Mouse (Mus musculus): Measurements from ENCODE around the gene Gm28778. TPM values are rescaled to one million over a fixed set of nuclear protein-coding genes. Genes with fewer than 3 reads are reported as not detected.

Gm28778 gene
- polyA plus RNA-seq, 1 experiment from 2014 or later = not detected

Other genes starting within 250 kb of the Gm28778 start
- gene Mstn, start 235.5 kb upstream of the Gm28778 start, polyA plus RNA-seq (2015; fragmentation: Nextera tagmentation; extraction: Ambion mirVana) = 0.21 and 0.59 TPM in 2 replicates
- gene 1700019A02Rik, start 109.5 kb upstream of the Gm28778 start, polyA plus RNA-seq (2015; fragmentation: Nextera tagmentation; extraction: Ambion mirVana) = not detected in 2 replicates
- 8.4 and 9.0 TPM in 2 replicates for gene Pms1, start 93 bp upstream of the Gm28778 start, polyA plus RNA-seq (2015; fragmentation: Nextera tagmentation; extraction: Ambion mirVana)
- gene Ormdl1, start within 50 bp of the Gm28778 start, polyA plus RNA-seq (2015; fragmentation: Nextera tagmentation; extraction: Ambion mirVana) = 48.8 and 50.4 TPM in 2 replicates
- 18.4 and 19.2 TPM in 2 replicates for gene Osgepl1, start 16.5 kb downstream of the Gm28778 start, polyA plus RNA-seq (2015; fragmentation: Nextera tagmentation; extraction: Ambion mirVana)
- gene Asdurf, start 55.5 kb downstream of the Gm28778 start, polyA plus RNA-seq (2015; fragmentation: Nextera tagmentation; extraction: Ambion mirVana) = 2.5 and 4.3 TPM in 2 replicates
- gene Gm28551, start 55.6 kb downstream of the Gm28778 start, polyA plus RNA-seq (2015; fragmentation: Nextera tagmentation; extraction: Ambion mirVana) = 2.2 TPM in 2 replicates
- 52.9 and 55.2 TPM in 2 replicates for gene Asnsd1, start 55.6 kb downstream of the Gm28778 start, polyA plus RNA-seq (2015; fragmentation: Nextera tagmentation; extraction: Ambion mirVana)

All from hindbrain, embryonic 16.5 days (tissue).